Mouse (Mus musculus) frontal cortex, adult (tissue): ENCODE measurements around the gene Gm17467.
"Not testable (repeated sequence)": the region's sequence is repeated elsewhere in the genome, so short reads cannot be mapped to it uniquely, and the experiment has no call there.

Source experiments
- ATAC-seq: cut with Nextera tagmentation; 2 replicates; pipeline ENCODE4 v1.9.2; 2017; ENCODE audit warnings: mild to moderate bottlenecking, moderate library complexity, mixed read lengths; ENCODE audit not compliant: low TSS enrichment

Gene Gm17467

DNA sequence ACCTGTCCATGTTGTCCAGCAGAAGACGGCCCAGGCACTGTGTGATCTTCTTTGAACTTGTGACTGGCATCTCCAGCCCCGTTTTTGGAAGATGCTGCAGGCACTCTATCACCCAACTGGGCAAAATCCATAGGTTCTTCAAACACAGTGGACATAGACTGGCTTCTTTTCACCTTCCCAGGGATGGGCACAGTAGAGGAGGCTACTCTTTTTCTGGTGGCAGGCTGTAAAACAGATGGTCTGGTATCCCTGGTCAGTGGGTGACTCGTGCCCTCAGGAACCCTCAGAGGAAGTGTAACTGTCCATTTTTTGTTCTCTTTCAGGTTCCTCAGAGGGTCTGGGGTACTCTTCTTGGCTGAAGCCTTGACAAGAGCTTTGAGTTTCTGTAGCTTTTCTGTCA, at the start of gene Gm17467:
Gm17467 (minus strand) TSS at position 101 of the 400 bp plus-strand sequence.
- ATAC-seq, result not testable (repeated sequence)
